Mouse (Mus musculus): ENCODE results near the gene Gm20388. TPM values are rescaled to one million over a fixed set of nuclear protein-coding genes. Genes with fewer than 3 reads are reported as not detected.

Gene Gm20388
- polyA plus RNA-seq, 1 experiment from 2014 or later: not detected

DNA sequence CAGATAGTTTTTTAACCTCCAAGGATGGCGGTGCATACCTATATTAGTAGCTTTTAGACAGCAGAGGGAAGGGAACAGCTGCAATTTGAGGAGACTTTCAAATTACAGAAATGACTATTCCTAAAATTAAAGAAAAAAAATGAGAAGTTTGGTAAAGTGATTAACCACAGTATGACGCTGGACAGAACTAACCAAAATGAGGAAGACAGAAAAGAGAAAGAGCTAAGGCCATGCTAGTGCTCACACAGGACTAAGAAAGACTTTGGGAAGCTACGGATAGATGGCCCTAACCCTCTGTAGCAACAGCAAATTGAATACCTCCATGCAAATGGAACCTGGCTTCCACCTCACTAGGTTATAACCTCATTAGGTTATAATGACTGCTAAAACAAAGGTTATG lies 3012.3 kb downstream of the Gm20388 start:
- Histone ChIP-seq H3K9me3 (ENCODE audit: control insufficient read depth, low read length) (no peaks in the 10 kb centered on the region), H3K27me3 (ENCODE audit: control insufficient read depth, insufficient read depth, low read depth, low read length) (no peaks in the 10 kb centered on the region), H3K4me1 (replicated peaks; ENCODE audit: control insufficient read depth, insufficient read depth, low read length) (peaks cover 7% of the 10 kb centered on the region), H3K4me3 (ENCODE audit: low read length) (no peak overlapping the region), H3K27ac (ENCODE audit: low read length) (no peak overlapping the region), H3K36me3 (ENCODE audit: control insufficient read depth, insufficient read depth, low read length) (no peaks in the 10 kb centered on the region), H3K9ac (ENCODE audit: low read length) (no peak overlapping the region), H3K4me2 (ENCODE audit: low read depth, low read length) (no peak overlapping the region)
- ATAC-seq (ENCODE audit: low read depth): no peak
- WGBS: 78% methylated on average over 3 of the region's 3 CpGs

DNA sequence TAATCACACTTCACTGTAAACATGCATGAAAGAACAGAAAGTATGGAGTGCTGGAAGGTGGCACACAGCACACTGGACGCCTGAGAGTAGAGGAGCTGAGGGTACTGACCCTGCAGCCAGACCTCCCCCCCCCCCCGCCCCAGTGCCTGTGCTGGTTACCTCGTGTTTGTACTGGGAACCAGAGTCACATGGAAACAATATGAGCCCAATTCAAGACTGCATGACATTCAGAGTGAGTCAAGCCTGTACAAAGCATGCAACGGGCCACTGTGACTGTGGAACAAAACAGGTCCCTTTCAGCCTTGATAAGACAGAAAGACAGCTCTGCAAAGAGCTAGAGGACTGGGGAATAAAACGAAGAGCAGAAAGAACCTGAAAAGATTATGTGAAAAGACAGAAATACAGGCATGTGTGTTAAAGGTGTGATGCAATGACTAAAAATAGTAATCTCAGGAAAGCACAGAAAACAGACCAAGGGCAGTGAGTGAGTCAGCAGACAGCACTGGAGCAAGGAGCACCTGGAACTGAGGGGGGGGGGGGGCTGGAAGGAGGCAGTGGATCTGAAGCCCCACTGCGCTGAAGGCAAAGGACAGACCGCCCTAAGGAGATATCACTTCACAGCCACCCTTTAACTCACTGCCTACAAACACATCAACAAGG lies 3012.9 kb downstream of the Gm20388 start:
- H3K9me3 ChIP-seq (ENCODE audit: control insufficient read depth, low read length): no peaks in the 10 kb centered on the region
- WGBS: 62% methylated on average over 7 of the region's 7 CpGs
- H3K27me3 ChIP-seq (ENCODE audit: control insufficient read depth, insufficient read depth, low read depth, low read length): no peaks in the 10 kb centered on the region
- peaks cover 2% of the 10 kb centered on the region for H3K4me1 ChIP-seq (replicated peaks; ENCODE audit: control insufficient read depth, insufficient read depth, low read length)
- H3K4me2 ChIP-seq (ENCODE audit: low read depth, low read length): no peak overlapping the region
- no peaks in the 10 kb centered on the region for H3K36me3 ChIP-seq (ENCODE audit: control insufficient read depth, insufficient read depth, low read length)
- no peak for ATAC-seq (ENCODE audit: low read depth)
- no peak overlapping the region for H3K9ac ChIP-seq (ENCODE audit: low read length)
- H3K4me3 ChIP-seq (ENCODE audit: low read length): no peak overlapping the region
- no peak overlapping the region for H3K27ac ChIP-seq (ENCODE audit: low read length)

DNA sequence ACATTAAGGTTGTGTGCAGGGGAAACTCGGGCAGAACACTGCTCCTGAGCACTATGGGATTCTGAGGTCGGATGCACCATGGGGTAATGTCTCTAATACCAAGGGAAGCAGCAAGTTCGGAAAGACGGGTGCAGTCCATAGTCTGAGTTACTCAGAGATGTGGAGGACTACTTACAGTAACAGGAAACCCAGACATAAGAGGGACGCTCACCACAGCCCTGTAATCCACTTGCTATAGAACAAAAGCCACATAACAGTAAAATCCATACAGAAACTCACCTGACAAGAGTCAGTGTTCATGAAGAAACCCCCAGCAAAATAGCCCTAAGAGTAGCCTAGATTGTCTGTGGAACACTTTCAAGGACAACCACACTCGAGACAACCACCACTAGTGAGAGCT lies 3013.4 kb downstream of the Gm20388 start:
- Histone ChIP-seq H3K4me3 (ENCODE audit: low read length) (no peak overlapping the region), H3K36me3 (ENCODE audit: control insufficient read depth, insufficient read depth, low read length) (no peaks in the 10 kb centered on the region), H3K9ac (ENCODE audit: low read length) (no peak overlapping the region), H3K27me3 (ENCODE audit: control insufficient read depth, insufficient read depth, low read depth, low read length) (no peaks in the 10 kb centered on the region), H3K4me1 (replicated peaks; ENCODE audit: control insufficient read depth, insufficient read depth, low read length) (no peaks in the 10 kb centered on the region; the same call in 1 of the 2 replicates), H3K4me2 (ENCODE audit: low read depth, low read length) (no peak overlapping the region), H3K27ac (ENCODE audit: low read length) (no peak overlapping the region), H3K9me3 (ENCODE audit: control insufficient read depth, low read length) (no peaks in the 10 kb centered on the region)
- 68% methylated on average over 6 of the region's 6 CpGs for WGBS
- no peak for ATAC-seq (ENCODE audit: low read depth)

DNA sequence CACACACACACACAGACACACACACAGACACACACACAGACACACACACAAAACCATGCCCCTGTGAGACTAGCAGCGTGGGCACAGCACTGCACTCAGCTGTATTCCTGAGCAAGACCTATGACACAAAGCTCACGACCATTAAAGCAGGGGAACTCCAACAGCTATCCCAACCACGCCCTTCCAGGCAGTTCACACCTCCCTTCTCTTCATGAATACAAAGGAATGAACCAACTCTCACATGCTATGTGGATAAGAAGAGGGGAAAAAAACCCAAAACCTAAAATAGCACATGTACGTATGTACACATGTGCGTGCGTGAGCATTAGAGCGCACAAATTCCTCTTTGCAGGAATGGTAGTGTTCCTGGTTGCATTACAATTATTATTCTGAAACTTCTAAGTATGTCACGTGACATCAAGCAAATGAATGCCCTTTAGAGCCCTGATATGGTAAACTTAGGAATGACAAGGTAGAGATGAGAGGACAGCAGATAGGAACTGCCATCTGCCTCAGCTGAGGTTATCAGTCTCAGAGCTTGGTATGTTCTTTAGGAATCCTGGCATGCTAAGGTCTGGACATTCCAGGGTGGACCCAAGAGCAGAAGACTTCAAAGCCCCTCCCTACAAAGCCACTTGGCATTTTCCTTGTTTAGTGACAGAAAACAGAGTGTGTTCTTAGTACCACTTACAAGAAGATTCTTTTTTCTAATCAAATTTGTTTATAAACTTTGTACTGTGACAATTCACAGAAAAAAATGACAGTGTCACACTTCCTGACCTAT lies 3015.5 kb downstream of the Gm20388 start:
- 81% methylated on average over 8 of the region's 8 CpGs for WGBS
- Histone ChIP-seq H3K27ac (ENCODE audit: low read length) (no peak overlapping the region), H3K9me3 (ENCODE audit: control insufficient read depth, low read length) (no peaks in the 10 kb centered on the region), H3K9ac (ENCODE audit: low read length) (no peak overlapping the region), H3K4me3 (ENCODE audit: low read length) (no peak overlapping the region), H3K36me3 (ENCODE audit: control insufficient read depth, insufficient read depth, low read length) (no peaks in the 10 kb centered on the region), H3K4me1 (replicated peaks; ENCODE audit: control insufficient read depth, insufficient read depth, low read length) (no peaks in the 10 kb centered on the region; the same call in 1 of the 2 replicates), H3K4me2 (ENCODE audit: low read depth, low read length) (no peak overlapping the region), H3K27me3 (ENCODE audit: control insufficient read depth, insufficient read depth, low read depth, low read length) (no peaks in the 10 kb centered on the region)
- no peak for ATAC-seq (ENCODE audit: low read depth)

DNA sequence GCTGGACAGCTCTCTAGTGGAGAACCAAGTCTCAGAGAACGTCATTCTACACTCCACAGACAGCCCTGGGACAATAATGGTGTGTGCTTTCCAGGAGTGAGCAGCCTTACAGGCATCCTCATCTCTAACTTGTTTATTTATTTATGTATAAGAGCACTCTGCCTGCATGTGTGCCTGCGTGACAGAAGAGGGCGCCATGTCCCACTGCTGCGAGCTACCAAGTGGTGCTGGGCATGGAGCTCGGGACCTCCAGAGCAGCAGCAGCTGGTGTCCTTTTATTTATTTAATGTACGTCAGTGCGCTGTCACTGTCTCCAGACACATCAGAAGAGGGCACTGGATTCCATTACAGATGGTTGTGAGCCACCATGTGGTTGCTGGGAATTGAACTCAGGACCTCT lies 3016.1 kb downstream of the Gm20388 start:
- Histone ChIP-seq H3K36me3 (ENCODE audit: control insufficient read depth, insufficient read depth, low read length) (no peaks in the 10 kb centered on the region), H3K4me1 (replicated peaks; ENCODE audit: control insufficient read depth, insufficient read depth, low read length) (no peaks in the 10 kb centered on the region; the same call in 1 of the 2 replicates)
- WGBS: 66% methylated on average over 7 of the region's 7 CpGs

DNA sequence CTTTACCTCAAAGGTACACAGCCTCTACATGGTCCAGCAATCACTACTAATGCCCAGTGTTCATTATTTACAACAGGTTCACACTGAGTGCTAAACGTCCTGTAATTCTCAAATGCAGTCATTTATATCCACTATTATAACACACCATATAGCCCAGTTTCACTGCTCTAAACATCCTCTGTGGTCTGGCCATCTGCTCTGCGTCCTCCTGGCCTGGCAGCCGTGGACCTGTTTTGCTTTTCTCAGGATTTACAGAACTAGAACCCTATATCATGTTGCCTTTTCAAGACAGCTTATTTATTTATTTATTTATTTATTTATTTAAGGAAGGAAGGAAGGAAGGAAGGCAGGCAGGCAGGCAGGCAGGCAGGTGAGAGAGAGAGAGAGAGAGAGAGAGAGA lies 3017.2 kb downstream of the Gm20388 start:
- Histone ChIP-seq H3K4me1 (replicated peaks; ENCODE audit: control insufficient read depth, insufficient read depth, low read length) (peaks cover 3% of the 10 kb centered on the region; the same call in 1 of the 2 replicates), H3K9ac (ENCODE audit: low read length) (no peak overlapping the region), H3K36me3 (ENCODE audit: control insufficient read depth, insufficient read depth, low read length) (no peaks in the 10 kb centered on the region), H3K9me3 (ENCODE audit: control insufficient read depth, low read length) (no peaks in the 10 kb centered on the region), H3K27me3 (ENCODE audit: control insufficient read depth, insufficient read depth, low read depth, low read length) (no peaks in the 10 kb centered on the region), H3K4me3 (ENCODE audit: low read length) (no peak overlapping the region), H3K27ac (ENCODE audit: low read length) (no peak overlapping the region), H3K4me2 (ENCODE audit: low read depth, low read length) (no peak overlapping the region)
- ATAC-seq (ENCODE audit: low read depth): no peak
- 73% methylated on average over 3 of the region's 3 CpGs for WGBS

More for the DNA sequence above, 3016.1 kb downstream of the Gm20388 start:
- Histone ChIP-seq H3K9me3 (ENCODE audit: control insufficient read depth, low read length) (no peaks in the 10 kb centered on the region), H3K27me3 (ENCODE audit: control insufficient read depth, insufficient read depth, low read depth, low read length) (no peaks in the 10 kb centered on the region), H3K9ac (ENCODE audit: low read length) (no peak overlapping the region), H3K4me2 (ENCODE audit: low read depth, low read length) (no peak overlapping the region), H3K27ac (ENCODE audit: low read length) (no peak overlapping the region), H3K4me3 (ENCODE audit: low read length) (no peak overlapping the region)
- ATAC-seq (ENCODE audit: low read depth): no peak

DNA sequence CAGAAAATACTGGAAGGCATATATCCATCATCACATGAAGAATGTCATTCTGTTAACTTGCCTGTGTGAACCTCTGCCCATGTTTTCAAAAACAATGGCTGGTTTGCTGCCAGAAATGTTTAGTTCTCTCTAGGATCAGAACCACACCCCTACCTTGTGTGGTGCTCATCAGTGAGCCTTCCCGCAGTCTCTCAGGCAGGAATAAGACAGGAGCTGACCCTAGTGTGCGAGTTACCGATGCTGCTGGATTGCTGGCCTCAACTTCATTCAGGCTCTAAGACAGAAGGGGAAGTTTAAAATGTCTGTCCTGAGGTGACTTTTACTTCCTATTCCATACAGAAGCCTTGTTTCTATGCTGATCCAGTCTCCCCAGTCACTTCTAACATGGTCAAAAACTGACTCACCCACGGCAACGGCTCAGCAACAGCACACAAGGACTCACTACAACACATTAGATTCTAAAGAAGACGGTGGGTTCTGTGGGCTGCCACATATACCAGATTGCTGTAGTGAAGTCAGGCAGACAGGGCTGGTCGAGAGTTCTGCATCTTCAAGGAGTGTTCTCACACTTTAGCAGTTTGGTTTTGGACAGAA lies 3018.1 kb downstream of the Gm20388 start:
- H3K27me3 ChIP-seq (ENCODE audit: control insufficient read depth, insufficient read depth, low read depth, low read length): no peaks in the 10 kb centered on the region
- no peak overlapping the region for H3K9ac ChIP-seq (ENCODE audit: low read length)
- no peak overlapping the region for H3K27ac ChIP-seq (ENCODE audit: low read length)
- no peak overlapping the region for H3K4me2 ChIP-seq (ENCODE audit: low read depth, low read length)
- H3K4me1 ChIP-seq (replicated peaks; ENCODE audit: control insufficient read depth, insufficient read depth, low read length): peaks cover 3% of the 10 kb centered on the region; the same call in 1 of the 2 replicates
- H3K36me3 ChIP-seq (ENCODE audit: control insufficient read depth, insufficient read depth, low read length): no peaks in the 10 kb centered on the region
- no peak for ATAC-seq (ENCODE audit: low read depth)
- WGBS: 77% methylated on average over 7 of the region's 7 CpGs
- H3K4me3 ChIP-seq (ENCODE audit: low read length): no peak overlapping the region
- no peaks in the 10 kb centered on the region for H3K9me3 ChIP-seq (ENCODE audit: control insufficient read depth, low read length)

DNA sequence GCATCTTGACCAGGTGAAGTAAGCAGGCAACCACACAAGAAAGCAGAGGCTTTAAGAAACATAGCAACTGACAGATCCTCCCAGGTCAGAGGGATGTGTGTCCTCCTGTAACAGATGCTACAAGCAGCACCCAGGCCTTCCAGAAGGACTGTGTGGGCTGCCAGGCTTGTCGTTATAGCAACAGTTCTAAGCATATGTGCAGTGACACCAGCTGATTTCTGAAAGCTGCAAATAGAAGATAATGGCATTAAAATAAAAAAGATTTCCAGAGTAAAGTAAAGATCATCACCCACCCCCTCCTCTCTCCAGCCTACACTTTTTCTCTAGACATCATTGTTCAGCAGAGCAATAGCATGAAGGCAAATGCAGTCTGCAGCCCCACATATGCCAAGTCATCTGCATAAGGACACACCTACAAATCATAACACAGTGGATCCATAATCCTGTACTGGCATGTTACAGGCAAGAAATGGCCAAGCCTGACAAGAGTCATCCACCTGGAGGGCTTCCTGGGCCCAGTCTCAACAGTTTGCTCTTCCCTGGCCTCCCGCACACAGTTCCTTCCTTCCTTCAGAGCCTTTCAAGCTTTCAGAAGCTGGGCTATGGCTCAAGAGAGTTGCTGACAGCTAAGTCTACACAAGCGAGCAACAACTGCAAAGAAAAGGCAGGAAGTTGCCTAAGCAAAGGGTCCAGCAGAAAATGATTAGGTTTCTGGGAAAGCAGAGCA lies 3021.4 kb downstream of the Gm20388 start:
- Histone ChIP-seq H3K4me3 (ENCODE audit: low read length) (no peak overlapping the region), H3K9me3 (ENCODE audit: control insufficient read depth, low read length) (no peaks in the 10 kb centered on the region), H3K27me3 (ENCODE audit: control insufficient read depth, insufficient read depth, low read depth, low read length) (no peaks in the 10 kb centered on the region), H3K4me2 (ENCODE audit: low read depth, low read length) (no peak overlapping the region), H3K27ac (ENCODE audit: low read length) (no peak overlapping the region), H3K4me1 (replicated peaks; ENCODE audit: control insufficient read depth, insufficient read depth, low read length) (peaks cover 17% of the 10 kb centered on the region; the same call in 1 of the 2 replicates), H3K36me3 (ENCODE audit: control insufficient read depth, insufficient read depth, low read length) (no peaks in the 10 kb centered on the region), H3K9ac (ENCODE audit: low read length) (no peak overlapping the region)
- ATAC-seq (ENCODE audit: low read depth): no peak
- 45% methylated on average over 3 of the region's 3 CpGs for WGBS

DNA sequence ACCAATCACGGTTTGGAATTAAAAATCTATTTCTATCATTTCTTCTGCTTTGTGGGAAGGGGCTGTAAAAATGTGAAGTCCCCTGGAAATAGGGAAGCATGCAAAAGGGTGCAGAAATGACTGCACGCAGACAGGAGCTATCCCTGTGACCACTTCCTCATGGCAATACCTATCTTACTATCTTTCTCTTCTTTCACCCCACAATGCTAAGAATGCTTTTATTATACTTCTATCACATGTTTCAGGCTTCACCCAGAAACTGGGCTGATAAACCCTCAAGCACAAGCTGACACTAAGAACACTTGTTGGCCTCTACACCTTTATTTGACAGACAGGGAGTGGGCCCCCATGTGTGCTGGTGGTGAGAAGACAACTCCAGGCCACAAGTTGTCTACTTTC lies 3021.9 kb downstream of the Gm20388 start:
- Histone ChIP-seq H3K36me3 (ENCODE audit: control insufficient read depth, insufficient read depth, low read length) (no peaks in the 10 kb centered on the region), H3K27me3 (ENCODE audit: control insufficient read depth, insufficient read depth, low read depth, low read length) (no peaks in the 10 kb centered on the region), H3K9ac (ENCODE audit: low read length) (no peak overlapping the region), H3K4me1 (replicated peaks; ENCODE audit: control insufficient read depth, insufficient read depth, low read length) (peaks cover 20% of the 10 kb centered on the region; the same call in 1 of the 2 replicates), H3K4me3 (ENCODE audit: low read length) (no peak overlapping the region), H3K27ac (ENCODE audit: low read length) (no peak overlapping the region), H3K9me3 (ENCODE audit: control insufficient read depth, low read length) (no peaks in the 10 kb centered on the region), H3K4me2 (ENCODE audit: low read depth, low read length) (no peak overlapping the region)
- 69% methylated on average over 2 of the region's 2 CpGs for WGBS
- ATAC-seq (ENCODE audit: low read depth): no peak
